Mouse (Mus musculus) T-helper 17 cell (primary cell): ENCODE data around the gene Vmn1r94.
"Not testable (repeated sequence)": the region's sequence is repeated elsewhere in the genome, so short reads cannot be mapped to it uniquely, and the experiment has no call there.

ENCODE experiments used
- in situ Hi-C, 2 experiments: fragments of 300-600 bp; cut with MboI, MseI; formaldehyde crosslinking; loops; 1 replicate in 1 of 2; 2 replicates in 1 of 2; pipeline ENCODE4 v1.15.1; 2025; ENCODE audit warnings: high pct_unique_total_duplicates in 2 of 2

Vmn1r94 gene

GRCm38 (mm10) chr7:20168277-20168676 lies at the start of gene Vmn1r94:
Gene Vmn1r94 (minus strand): TSS chr7:20168377.
- in situ Hi-C loops: loop anchor here in 1 of 2 experiments (25.0 kb wide), 1 partner anchor 669 kb away; the partner anchor contains the start of gene Vmn1r115

GRCm38 (mm10) chr7:20205507-20205906 lies 37.3 kb upstream of the Vmn1r94 start, which contains the start of gene Gm6164:
Gene Gm6164 (minus strand): TSS chr7:20205607.
- in situ Hi-C loops: not testable (repeated sequence)

- in situ Hi-C loops: loop anchor here in 1 of 2 experiments (25.0 kb wide), 1 partner anchor 1994 kb away; the partner anchor contains the start of gene Vmn1r143
Measured at GRCm38 (mm10) chr7:20193410-20193809, 25.2 kb upstream of the Vmn1r94 start, which contains the start of gene Vmn1r95. Gene Vmn1r95 (plus strand): TSS chr7:20193710.

GRCm38 (mm10) chr7:20138988-20139387 lies 29.2 kb downstream of the Vmn1r94 start, which contains the start of gene Vmn1r93:
Gene Vmn1r93 (minus strand): TSS chr7:20139088.
- in situ Hi-C loops: loop anchor here (5.0 to 25.0 kb wide), 2 partner anchors 648 to 1993 kb away; partner anchors contain the start of genes Gm10666 (in 2 of the 2) and Vmn1r113 (in 1 of the 2)

GRCm38 (mm10) chr7:20122479-20122878 lies 45.7 kb downstream of the Vmn1r94 start, which contains the start of gene Gm16442:
Gene Gm16442 (minus strand): TSS chr7:20122579.
- in situ Hi-C loops: loop anchor here in 1 of 2 experiments (10.0 kb wide), 1 partner anchor 662 kb away; the partner anchor contains the start of gene Vmn1r113
